Mouse (Mus musculus) forebrain, embryonic 12.5 days (tissue): ENCODE measurements at regions not wholly inside any gene's neighbourhood (a gene's known extent, or its start where the extent isn't known, plus 50 kb on each side); places are given as distances from the start of the nearest gene placed in this dataset.

Experiments
- ATAC-seq: fragments of 200-750 bp; cut with Nextera tagmentation; 2 replicates; pipeline ENCODE4 v1.8.0; 2017; ENCODE audit warnings: moderate TSS enrichment; ENCODE audit not compliant: low FRiP score
- H3K27ac ChIP-seq: fragments of 300-500 bp; sonication (generic); 2 replicates; pipeline ENCODE4 v1.5.1; 2016; ENCODE audit warnings: mild to moderate bottlenecking
- H3K27me3 ChIP-seq: fragments of 300-500 bp; sonication (generic); 2 replicates; pipeline ENCODE4 v1.6.1; 2016; ENCODE audit warnings: mild to moderate bottlenecking
- H3K36me3 ChIP-seq: fragments of 300-500 bp; sonication (generic); replicated peaks from 2 replicates; pipeline ENCODE4 v1.6.1; 2016; ENCODE audit warnings: mild to moderate bottlenecking
- H3K4me1 ChIP-seq: fragments of 300-500 bp; sonication (generic); 2 replicates; pipeline ENCODE4 v1.6.1; 2016
- H3K4me2 ChIP-seq: fragments of 300-500 bp; sonication (generic); 2 replicates; pipeline ENCODE4 v1.6.1; 2016; ENCODE audit warnings: mild to moderate bottlenecking, moderate library complexity
- H3K4me3 ChIP-seq: fragments of 300-500 bp; sonication (generic); replicated peaks from 2 replicates; pipeline ENCODE4 v1.5.1; 2016; ENCODE audit warnings: mild to moderate bottlenecking
- H3K9ac ChIP-seq: fragments of 300-500 bp; sonication (generic); 2 replicates; pipeline ENCODE4 v1.6.1; 2016; ENCODE audit warnings: mild to moderate bottlenecking
- H3K9me3 ChIP-seq: fragments of 300-500 bp; sonication (generic); 2 replicates; pipeline ENCODE4 v1.6.1; 2016
- WGBS: fragments of 180-500 bp; shearing (Covaris S2); methylation state at CpG from one replicate; pipeline ENCODE4 v1.1.7; 2016; 5-methylcytosine and 5-hydroxymethylcytosine counted together

- WGBS = 94% methylated on average over 11 of the region's 11 CpGs
- no peaks in the 10 kb centered on the region for H3K4me1 ChIP-seq
- no peak overlapping the region for H3K4me3 ChIP-seq
- H3K27ac ChIP-seq = no peak overlapping the region
- no peaks in the 10 kb centered on the region for H3K27me3 ChIP-seq
- no peak overlapping the region for H3K9ac ChIP-seq
- ATAC-seq = no peak
- H3K36me3 ChIP-seq = no peaks in the 10 kb centered on the region
- H3K9me3 ChIP-seq = no peaks in the 10 kb centered on the region
- no peak overlapping the region for H3K4me2 ChIP-seq
Observed at GRCm38 (mm10) chr9:88085181-88085816, 241.7 kb upstream of the Nt5e start.

DNA sequence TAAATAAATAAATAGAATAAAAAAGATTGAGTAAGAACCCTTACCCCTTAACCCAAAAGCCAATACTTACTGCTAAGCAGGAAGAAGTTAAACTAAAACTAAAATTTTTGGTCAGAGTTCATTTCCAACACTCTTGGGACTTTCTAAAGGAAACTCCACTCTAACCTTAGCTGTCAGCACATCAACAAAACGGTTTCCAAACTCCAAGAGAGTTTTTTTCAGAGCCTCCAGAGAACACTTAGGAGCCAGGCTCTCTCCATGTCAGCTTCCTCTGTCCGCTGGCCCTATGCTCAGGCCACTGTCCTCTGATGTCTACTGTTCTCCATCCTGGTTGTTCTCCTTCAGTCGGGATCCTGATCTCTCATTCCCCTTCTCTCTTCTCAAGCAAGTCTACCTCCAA lies 241.1 kb upstream of the Nt5e start:
- H3K4me2 ChIP-seq = no peak overlapping the region
- 76% methylated on average over 3 of the region's 3 CpGs for WGBS

DNA sequence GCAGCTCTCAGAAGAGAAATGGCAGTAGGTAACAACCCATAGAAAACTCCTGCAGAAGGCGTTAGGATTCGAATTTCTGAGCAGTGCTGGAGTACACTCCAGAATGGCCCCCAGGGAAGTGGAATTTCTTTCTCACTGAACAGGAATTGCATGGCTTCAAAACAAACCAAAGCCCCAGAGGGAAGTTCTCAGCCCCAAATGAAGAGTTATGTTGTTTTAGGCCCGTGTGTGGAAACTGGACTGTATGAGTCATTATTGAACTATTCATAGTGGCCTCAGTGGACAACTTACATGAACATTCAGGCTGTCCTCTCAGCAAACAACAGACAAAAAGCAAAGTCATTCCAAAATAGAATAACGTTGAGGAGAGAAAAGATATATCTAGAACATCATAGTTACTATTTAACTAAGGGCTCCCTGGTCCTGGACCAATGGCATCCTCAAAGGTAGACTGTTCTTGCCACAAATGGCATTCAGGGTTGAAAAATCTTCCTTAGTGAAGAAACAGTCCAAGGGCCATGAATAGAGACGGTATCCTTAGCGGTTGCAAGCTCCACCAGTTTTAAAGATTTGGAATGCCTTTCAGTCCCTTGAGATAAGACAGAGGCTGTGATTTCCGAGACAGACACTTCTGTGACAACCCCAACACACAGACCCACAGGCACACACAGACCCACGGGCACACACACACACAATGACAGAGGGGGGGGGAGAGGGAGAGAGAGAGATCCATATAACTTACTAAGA lies 235.0 kb upstream of the Nt5e start:
- no peaks in the 10 kb centered on the region for H3K4me1 ChIP-seq
- no peaks in the 10 kb centered on the region for H3K36me3 ChIP-seq
- WGBS = 82% methylated on average over 8 of the region's 8 CpGs
- no peak overlapping the region for H3K27ac ChIP-seq
- no peak overlapping the region for H3K9ac ChIP-seq
- ATAC-seq = no peak
- H3K4me3 ChIP-seq = no peak overlapping the region
- no peaks in the 10 kb centered on the region for H3K27me3 ChIP-seq
- H3K4me2 ChIP-seq = no peak overlapping the region
- no peaks in the 10 kb centered on the region for H3K9me3 ChIP-seq

More for the DNA sequence above, 241.1 kb upstream of the Nt5e start:
- H3K27ac ChIP-seq = no peak overlapping the region
- H3K4me1 ChIP-seq = no peaks in the 10 kb centered on the region
- no peak for ATAC-seq
- H3K4me3 ChIP-seq = no peak overlapping the region
- no peak overlapping the region for H3K9ac ChIP-seq
- no peaks in the 10 kb centered on the region for H3K36me3 ChIP-seq
- no peaks in the 10 kb centered on the region for H3K27me3 ChIP-seq
- H3K9me3 ChIP-seq = no peaks in the 10 kb centered on the region

DNA sequence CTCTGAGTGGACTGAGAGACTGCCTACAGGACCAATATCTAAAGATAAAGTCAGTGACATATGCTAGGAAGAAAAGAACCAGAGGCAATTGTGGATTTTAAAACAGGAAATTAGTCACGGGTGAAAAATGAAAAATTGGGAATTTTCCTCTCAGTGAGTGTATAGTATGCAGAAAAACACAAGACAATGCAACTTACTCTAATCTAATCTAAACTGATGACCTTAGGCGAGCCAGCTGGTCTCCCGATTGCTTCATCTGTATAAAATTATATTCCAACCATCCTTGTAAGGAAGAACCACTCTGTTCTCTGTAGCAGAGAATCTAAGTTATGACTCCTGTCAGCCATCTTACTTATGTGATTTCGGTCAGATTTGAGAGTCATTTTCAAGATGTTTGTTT lies 234.4 kb upstream of the Nt5e start:
- H3K4me1 ChIP-seq = no peaks in the 10 kb centered on the region
- H3K9me3 ChIP-seq = no peaks in the 10 kb centered on the region
- 88% methylated on average over 4 of the region's 4 CpGs for WGBS
- no peak overlapping the region for H3K27ac ChIP-seq
- no peak overlapping the region for H3K4me2 ChIP-seq
- no peak overlapping the region for H3K9ac ChIP-seq
- H3K27me3 ChIP-seq = no peaks in the 10 kb centered on the region
- H3K36me3 ChIP-seq = no peaks in the 10 kb centered on the region
- no peak overlapping the region for H3K4me3 ChIP-seq
- no peak for ATAC-seq

GRCm38 (mm10) chr9:88113094-88113493 lies 213.9 kb upstream of the Nt5e start:
- 70% methylated on average over 1 of the region's 1 CpGs for whole genome bisulfite sequencing
- H3K9ac ChIP-seq = no peak overlapping the region
- no peak overlapping the region for H3K4me3 ChIP-seq
- H3K36me3 ChIP-seq = no peaks in the 10 kb centered on the region
- no peak overlapping the region for H3K27ac ChIP-seq
- H3K9me3 ChIP-seq = no peaks in the 10 kb centered on the region
- no peaks in the 10 kb centered on the region for H3K27me3 ChIP-seq
- H3K4me1 ChIP-seq = no peaks in the 10 kb centered on the region
- no peak for ATAC-seq
- no peak overlapping the region for H3K4me2 ChIP-seq

- 91% methylated on average over 5 of the region's 5 CpGs for WGBS
- Histone ChIP-seq H3K9ac (no peak overlapping the region), H3K36me3 (no peaks in the 10 kb centered on the region), H3K4me1 (no peaks in the 10 kb centered on the region), H3K4me2 (no peak overlapping the region), H3K27me3 (no peaks in the 10 kb centered on the region), H3K27ac (no peak overlapping the region), H3K4me3 (no peak overlapping the region), H3K9me3 (no peaks in the 10 kb centered on the region)
- no peak for ATAC-seq
Observed at GRCm38 (mm10) chr9:88120536-88120935, 206.5 kb upstream of the Nt5e start.

GRCm38 (mm10) chr9:88120963-88121570 lies 205.9 kb upstream of the Nt5e start:
- Histone ChIP-seq H3K9me3 (no peaks in the 10 kb centered on the region), H3K4me2 (no peak overlapping the region), H3K9ac (no peak overlapping the region), H3K27me3 (no peaks in the 10 kb centered on the region), H3K4me3 (no peak overlapping the region), H3K4me1 (no peaks in the 10 kb centered on the region), H3K36me3 (no peaks in the 10 kb centered on the region), H3K27ac (no peak overlapping the region)
- no peak for ATAC-seq
- 87% methylated on average over 11 of the region's 11 CpGs for WGBS

- no peak overlapping the region for H3K4me2 ChIP-seq
- no peaks in the 10 kb centered on the region for H3K4me1 ChIP-seq
- H3K9ac ChIP-seq = no peak overlapping the region
- no peak overlapping the region for H3K4me3 ChIP-seq
- H3K36me3 ChIP-seq = no peaks in the 10 kb centered on the region
- ATAC-seq = no peak
- 91% methylated on average over 9 of the region's 9 CpGs for WGBS
- H3K27me3 ChIP-seq = no peaks in the 10 kb centered on the region
- no peak overlapping the region for H3K27ac ChIP-seq
- no peaks in the 10 kb centered on the region for H3K9me3 ChIP-seq
Observed at GRCm38 (mm10) chr9:88124322-88125005, 202.5 kb upstream of the Nt5e start.

DNA sequence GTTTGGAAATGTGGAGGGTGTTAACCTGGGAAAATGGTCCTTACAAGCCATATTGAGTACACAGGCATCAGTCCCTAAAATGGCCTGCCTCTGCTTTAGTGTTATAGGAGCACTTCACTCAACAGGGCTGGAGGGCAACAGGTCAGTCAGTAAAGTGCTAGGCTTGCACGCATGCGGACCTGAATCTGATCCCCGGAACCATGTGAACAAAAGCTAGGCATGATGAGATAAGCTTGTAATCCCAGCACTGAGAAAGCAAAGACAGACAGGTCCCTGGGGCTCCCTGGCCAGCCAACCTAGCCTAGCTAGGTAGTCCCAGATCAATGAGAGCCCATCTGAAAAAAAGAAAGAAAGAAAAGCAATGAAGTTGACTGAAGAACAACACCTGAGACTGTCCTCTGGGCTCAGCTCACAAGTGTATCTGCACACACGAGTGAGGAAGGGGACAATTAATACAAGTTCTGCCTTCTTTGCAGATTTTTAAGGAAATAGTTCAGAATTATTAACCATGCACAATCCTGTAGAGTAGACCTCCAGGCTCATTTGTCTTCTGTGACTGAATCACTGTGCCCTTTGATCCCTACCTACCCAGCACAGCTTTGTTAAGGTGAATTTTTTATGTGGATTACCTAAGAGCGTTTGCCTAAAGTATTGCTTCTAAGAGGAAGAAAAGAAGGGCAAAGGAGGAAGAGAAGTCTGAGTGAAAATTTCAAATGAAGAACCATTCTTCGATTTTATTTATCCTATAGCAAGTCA lies 163.8 kb upstream of the Nt5e start:
- Histone ChIP-seq H3K9ac (no peak overlapping the region), H3K4me3 (no peak overlapping the region), H3K9me3 (no peaks in the 10 kb centered on the region), H3K4me1 (no peaks in the 10 kb centered on the region), H3K36me3 (no peaks in the 10 kb centered on the region), H3K27ac (no peak overlapping the region), H3K4me2 (no peak overlapping the region), H3K27me3 (no peaks in the 10 kb centered on the region)
- ATAC-seq = no peak
- WGBS = 77% methylated on average over 6 of the region's 6 CpGs

DNA sequence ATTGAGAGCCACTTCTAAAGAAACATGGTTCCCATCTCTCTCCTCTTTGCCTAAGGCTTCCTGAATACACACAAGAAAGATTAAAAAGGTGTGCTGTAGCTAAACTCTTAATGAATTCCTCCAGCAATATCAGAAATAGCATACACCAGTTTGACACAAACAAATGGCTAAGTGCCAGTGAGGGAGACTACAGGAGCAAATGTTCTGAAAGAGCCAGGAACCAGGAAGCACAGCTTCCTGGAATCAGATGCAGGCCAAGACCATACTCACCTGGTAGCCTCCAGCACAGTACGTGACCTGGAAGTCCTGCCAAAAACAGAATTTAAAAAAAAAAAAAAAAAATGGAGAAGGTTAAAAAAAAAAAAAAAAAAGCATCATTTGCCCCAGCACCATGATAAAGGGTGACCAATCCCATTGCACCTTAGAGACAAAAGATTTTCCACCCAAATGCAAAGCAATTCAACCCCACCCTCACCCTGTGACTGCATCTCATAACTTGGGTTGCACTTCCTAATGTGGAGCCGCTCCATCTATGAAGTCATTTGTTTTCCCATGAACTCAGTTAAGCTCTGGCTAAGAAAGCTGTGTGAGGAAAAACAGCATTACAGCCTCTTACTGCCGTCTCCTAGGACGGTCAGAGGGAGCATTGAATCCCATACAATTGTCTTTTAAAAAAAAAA lies 149.3 kb upstream of the Nt5e start:
- Histone ChIP-seq H3K36me3 (no peaks in the 10 kb centered on the region), H3K9me3 (no peaks in the 10 kb centered on the region), H3K4me2 (no peak overlapping the region), H3K4me1 (no peaks in the 10 kb centered on the region), H3K4me3 (no peak overlapping the region), H3K9ac (no peak overlapping the region), H3K27ac (no peak overlapping the region), H3K27me3 (no peaks in the 10 kb centered on the region)
- WGBS = 82% methylated on average over 4 of the region's 4 CpGs
- ATAC-seq = no peak

DNA sequence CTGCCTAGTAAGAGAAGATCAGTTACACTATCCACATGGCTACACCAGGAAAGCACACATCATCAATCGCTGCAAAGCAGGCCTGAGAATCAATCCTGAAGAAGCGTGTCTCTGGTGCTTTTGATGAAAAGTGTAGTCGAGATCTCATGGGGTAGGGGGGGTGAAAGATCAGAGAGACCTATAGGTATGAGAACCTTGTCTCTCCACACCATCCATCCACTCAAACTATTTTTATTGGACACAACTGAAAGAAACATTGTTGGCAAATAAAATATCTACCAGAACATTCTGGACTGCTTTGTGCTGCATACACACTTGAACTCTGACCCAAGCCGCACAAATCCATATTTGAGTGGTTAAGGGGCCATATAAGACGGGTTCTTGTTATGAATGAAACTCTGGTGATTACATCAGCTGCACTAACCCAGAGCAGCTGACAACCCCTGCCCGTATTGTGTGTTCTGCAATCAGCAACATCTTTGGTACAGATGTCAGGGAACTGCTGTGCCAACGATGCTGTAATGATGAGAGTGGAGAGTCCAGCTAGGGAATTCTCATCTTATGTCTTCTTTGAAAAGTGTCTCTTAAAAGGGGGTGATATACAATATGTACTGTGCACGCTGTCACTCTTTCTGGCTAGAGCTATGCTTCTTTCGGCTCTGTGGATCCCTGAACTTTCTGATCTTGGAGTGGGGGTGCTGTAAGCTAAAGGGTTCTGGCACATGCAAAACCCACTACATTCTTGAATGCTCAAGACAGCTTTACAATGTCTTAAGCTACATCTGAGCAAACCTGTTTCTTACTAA lies 145.6 kb upstream of the Nt5e start:
- Histone ChIP-seq H3K36me3 (no peaks in the 10 kb centered on the region), H3K27me3 (no peaks in the 10 kb centered on the region), H3K4me3 (no peak overlapping the region), H3K9ac (no peak overlapping the region), H3K27ac (no peak overlapping the region), H3K4me1 (no peaks in the 10 kb centered on the region), H3K4me2 (no peak overlapping the region), H3K9me3 (no peaks in the 10 kb centered on the region)
- WGBS = 87% methylated on average over 9 of the region's 9 CpGs
- no peak for ATAC-seq
